Mouse (Mus musculus): Measurements from ENCODE around the gene Yipf3. TPM values are rescaled to one million over a fixed set of nuclear protein-coding genes. Genes with fewer than 3 reads are reported as not detected.
A peak's percentile ranks its signal among the peaks of the same experiment; 100 is the strongest.

The Yipf3 gene
- total RNA-seq (2021): 10 to 100 TPM; 83.3 to 86.2 TPM

GRCm38 (mm10) chr17:46247512-46248188 lies at the start of gene Yipf3, which contains the start of gene Polr1c:
Gene Yipf3, plus strand, starts transcription at chr17:46248080.
Gene Polr1c, minus strand, starts transcription at chr17:46248054.
- peak; percentile 95 for DNase-seq
- intact Hi-C loops (cut with DNase I): loop anchor here (2.0 to 5.0 kb wide), 2 partner anchors 45 to 135 kb away; partner anchors contain the start of genes Polh, Xpo5 and Zfp318

- no peak for DNase-seq
- intact Hi-C loops (cut with DNase I): loop anchor here (5.0 kb wide), 1 partner anchor 629 kb away; the partner anchor contains the start of gene Hsp90ab1
These were observed 46.7 kb upstream of the Yipf3 start for GRCm38 (mm10) chr17:46201151-46201550.

- DNase-seq: peak; percentile 91 to 92
- intact Hi-C loops (cut with DNase I): loop anchor here (2.0 to 5.0 kb wide), 2 partner anchors 46 to 630 kb away; partner anchors contain the start of genes Hsp90ab1, Polr1c and Yipf3
These were observed 45.3 kb upstream of the Yipf3 start, which contains the start of the genes Polh and Xpo5 for GRCm38 (mm10) chr17:46202421-46203071. Gene Polh, minus strand, starts transcription at chr17:46202645. Gene Xpo5, plus strand, starts transcription at chr17:46202782.

- intact Hi-C loops (cut with DNase I): loop anchor here (2.0 to 5.0 kb wide), 2 partner anchors 46 to 631 kb away; partner anchors contain the start of genes Hsp90ab1, Polr1c and Yipf3
- DNase-seq: peak in 1 of 2 experiments; percentile 13
These were observed 44.8 kb upstream of the Yipf3 start for GRCm38 (mm10) chr17:46203078-46203477.

GRCm38 (mm10) chr17:46206676-46207075 lies 41.2 kb upstream of the Yipf3 start:
- intact Hi-C loops (cut with DNase I): no loop called here
- no peak for DNase-seq

GRCm38 (mm10) chr17:46210550-46210949 lies 37.3 kb upstream of the Yipf3 start:
- no peak for DNase-seq

GRCm38 (mm10) chr17:46221601-46222000 lies 26.3 kb upstream of the Yipf3 start:
- intact Hi-C loops (cut with DNase I): no loop called here
- no peak for DNase-seq

More at GRCm38 (mm10) chr17:46210550-46210949, 37.3 kb upstream of the Yipf3 start:
- intact Hi-C loops (cut with DNase I): no loop called here

- no peak for DNase-seq
- intact Hi-C loops (cut with DNase I): no loop called here
These were observed 20.3 kb upstream of the Yipf3 start for GRCm38 (mm10) chr17:46227576-46227975.

- intact Hi-C loops (cut with DNase I): no loop called here
- no peak for DNase-seq
These were observed 11.8 kb upstream of the Yipf3 start for GRCm38 (mm10) chr17:46236067-46236466.

GRCm38 (mm10) chr17:46237079-46237478 lies 10.8 kb upstream of the Yipf3 start:
- intact Hi-C loops (cut with DNase I): no loop called here
- no peak for DNase-seq

- intact Hi-C loops (cut with DNase I): no loop called here
- no peak for DNase-seq
These were observed 10.4 kb upstream of the Yipf3 start for GRCm38 (mm10) chr17:46237480-46237879.

- DNase-seq: no peak
- intact Hi-C loops (cut with DNase I): no loop called here
These were observed 8.3 kb upstream of the Yipf3 start for GRCm38 (mm10) chr17:46239516-46240114.

GRCm38 (mm10) chr17:46241471-46241870 lies 6.4 kb upstream of the Yipf3 start:
- intact Hi-C loops (cut with DNase I): no loop called here

GRCm38 (mm10) chr17:46242274-46242673 lies 5.6 kb upstream of the Yipf3 start:
- intact Hi-C loops (cut with DNase I): no loop called here
- no peak for DNase-seq

More at GRCm38 (mm10) chr17:46241471-46241870, 6.4 kb upstream of the Yipf3 start:
- no peak for DNase-seq

GRCm38 (mm10) chr17:46242993-46243392 lies 4.9 kb upstream of the Yipf3 start:
- DNase-seq: no peak
- intact Hi-C loops (cut with DNase I): no loop called here

- no peak for DNase-seq
- intact Hi-C loops (cut with DNase I): no loop called here
These were observed 4.3 kb upstream of the Yipf3 start for GRCm38 (mm10) chr17:46243624-46244023.

GRCm38 (mm10) chr17:46244579-46244978 lies 3.3 kb upstream of the Yipf3 start:
- DNase-seq: no peak
- intact Hi-C loops (cut with DNase I): no loop called here

GRCm38 (mm10) chr17:46248189-46248522 lies 276 bp downstream of the Yipf3 start:
- intact Hi-C loops (cut with DNase I): loop anchor here (2.0 to 5.0 kb wide), 2 partner anchors 45 to 134 kb away; partner anchors contain the start of genes Polh, Xpo5 and Zfp318

GRCm38 (mm10) chr17:46251174-46251573 lies 3.3 kb downstream of the Yipf3 start:
- DNase-seq: no peak
- intact Hi-C loops (cut with DNase I): loop anchor here (5.0 kb wide), 1 partner anchor 519 kb away; the partner anchor contains the start of gene 1600014C23Rik

More at GRCm38 (mm10) chr17:46248189-46248522, 276 bp downstream of the Yipf3 start:
- DNase-seq: no peak

GRCm38 (mm10) chr17:46252571-46253451 lies 4.9 kb downstream of the Yipf3 start:
- intact Hi-C loops (cut with DNase I): loop anchor here (5.0 kb wide), 1 partner anchor 521 kb away; the partner anchor contains the start of gene 1600014C23Rik
- no peak for DNase-seq
